Mouse (Mus musculus) cerebellum, postnatal 4 days (tissue): ENCODE data around the gene Plpp1.
A peak's percentile ranks its signal among the peaks of the same experiment; 100 is the strongest.

Experiments
- DNase-seq, 2 experiments: peaks; one replicate each; pipeline ENCODE4 v3.0.0; 2022; ENCODE audit warnings: low spot score in 2 of 2, mixed read lengths in 1 of 2

The Plpp1 gene

DNA sequence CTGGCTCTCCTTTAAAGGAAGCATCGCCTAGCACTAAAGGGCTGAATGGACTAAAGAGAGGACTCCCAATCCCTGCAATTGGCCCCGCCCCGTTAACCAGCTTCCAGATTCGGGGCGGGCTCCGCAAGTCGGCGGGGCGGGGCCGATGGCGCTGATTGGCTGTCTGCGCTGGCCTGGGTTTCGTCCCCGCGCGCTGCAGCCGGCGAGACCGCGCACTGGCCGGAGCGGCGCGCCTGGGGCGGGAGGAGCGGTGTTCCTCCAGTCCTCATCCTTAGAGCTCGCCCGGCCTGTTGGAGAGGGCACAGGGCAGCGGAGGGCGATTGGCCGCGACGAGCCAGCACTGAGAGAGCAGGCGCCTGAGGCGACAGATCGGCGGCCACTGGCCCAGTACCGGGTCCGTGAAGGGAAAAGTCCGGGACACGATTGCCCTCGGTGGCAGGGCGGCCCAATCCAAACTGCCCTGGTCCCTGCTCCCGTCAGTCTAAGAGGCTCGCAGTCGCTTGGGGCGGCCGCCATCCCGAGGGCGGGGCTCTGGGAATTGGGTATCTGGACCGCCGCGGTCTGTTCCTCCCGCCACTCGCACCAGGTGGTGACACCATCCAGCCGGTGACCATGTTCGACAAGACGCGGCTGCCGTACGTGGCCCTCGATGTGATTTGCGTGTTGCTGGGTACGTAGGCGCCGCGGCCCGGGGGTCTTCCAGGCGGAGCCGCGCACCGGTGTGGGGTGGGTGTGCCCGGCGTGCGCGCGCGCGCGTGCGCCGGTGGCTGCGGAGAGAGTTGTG, at the start of gene Plpp1:
Gene Plpp1, plus strand, starts transcription at position 196 of the 784 bp plus-strand sequence.
- peak; percentile 93 to 96 for DNase-seq

GRCm38 (mm10) chr13:112751454-112752308, 48.9 kb upstream of the Plpp1 start:
- DNase-seq: peak; percentile 41 to 52

DNA sequence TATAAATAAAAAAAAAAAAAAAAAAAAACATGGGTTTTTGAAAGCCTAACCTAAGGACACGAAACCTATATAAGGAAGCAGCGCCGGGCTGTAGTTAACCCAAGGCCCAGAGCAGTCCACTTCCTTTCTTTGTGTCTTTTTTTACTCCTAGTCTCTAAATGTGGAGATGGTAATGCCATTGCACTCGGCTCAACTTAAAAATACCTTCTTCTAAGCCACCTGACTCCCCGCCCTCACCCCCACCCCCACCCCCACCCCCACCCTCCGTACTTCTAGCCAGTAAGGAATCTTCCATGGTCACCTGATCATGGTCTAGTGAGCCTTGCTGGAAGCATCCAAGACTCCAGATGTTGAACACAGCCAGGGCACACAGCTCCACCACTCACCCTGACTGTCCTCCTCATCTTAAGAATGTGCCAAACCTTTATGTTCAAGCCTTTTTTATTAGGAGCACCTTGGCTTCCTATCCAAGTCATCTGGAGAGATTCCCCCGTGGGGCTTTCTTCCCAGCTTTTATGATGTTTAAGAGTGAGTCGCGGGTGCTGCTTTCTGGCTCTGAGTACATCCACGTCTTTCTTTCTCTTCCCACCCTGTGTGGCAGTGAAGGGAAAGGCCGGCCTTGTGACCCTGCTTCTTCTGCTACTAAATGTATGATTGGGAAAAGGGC, 48.1 kb upstream of the Plpp1 start:
- DNase-seq: no peak

- DNase-seq: no peak
Observed at GRCm38 (mm10) chr13:112753522-112753921, 47.1 kb upstream of the Plpp1 start.

DNA sequence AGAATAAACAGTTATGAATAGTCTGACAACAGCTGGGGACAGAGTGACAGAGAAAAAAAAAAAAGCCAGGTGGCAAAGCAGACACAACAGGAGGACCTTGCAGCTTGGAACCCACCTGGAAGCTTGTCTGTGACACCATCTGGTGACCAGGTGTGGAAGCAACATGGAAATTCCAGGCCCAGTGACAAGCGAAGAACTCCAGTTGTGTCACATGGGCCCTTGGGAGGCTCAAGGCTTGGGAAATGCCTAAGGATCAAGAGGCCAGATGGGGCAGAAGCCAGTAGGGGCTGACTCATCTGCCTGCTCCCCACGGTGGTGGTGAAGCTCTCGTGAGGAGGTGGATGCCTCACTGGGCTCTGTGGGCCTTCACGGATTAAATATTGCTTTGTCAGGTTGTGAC, 45.7 kb upstream of the Plpp1 start:
- DNase-seq: no peak

DNA sequence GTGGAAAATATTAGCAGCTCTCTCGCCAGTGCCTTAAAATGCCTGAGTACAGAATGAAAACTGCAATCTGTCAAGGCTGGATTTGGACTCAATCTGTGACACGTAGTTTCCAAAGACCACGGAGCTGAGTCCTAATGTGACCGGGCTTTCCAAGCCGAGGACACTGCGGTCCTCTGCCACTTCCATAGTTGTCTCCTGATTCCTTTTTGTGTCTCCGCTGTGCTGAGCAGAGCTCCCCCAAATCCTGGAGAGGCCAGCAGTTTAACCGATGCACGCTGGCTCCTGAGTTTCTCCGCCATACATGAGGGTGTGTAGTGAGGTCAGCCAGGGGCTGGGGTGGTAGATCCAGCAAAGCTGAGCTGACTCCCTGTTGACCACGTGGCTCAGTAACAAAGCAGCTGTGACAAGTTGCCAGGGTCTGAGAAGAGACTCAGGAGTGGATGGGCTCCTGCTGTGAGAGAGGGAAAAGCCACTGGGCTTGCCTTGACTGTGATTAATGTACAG, 45.0 kb upstream of the Plpp1 start:
- no peak for DNase-seq

DNA sequence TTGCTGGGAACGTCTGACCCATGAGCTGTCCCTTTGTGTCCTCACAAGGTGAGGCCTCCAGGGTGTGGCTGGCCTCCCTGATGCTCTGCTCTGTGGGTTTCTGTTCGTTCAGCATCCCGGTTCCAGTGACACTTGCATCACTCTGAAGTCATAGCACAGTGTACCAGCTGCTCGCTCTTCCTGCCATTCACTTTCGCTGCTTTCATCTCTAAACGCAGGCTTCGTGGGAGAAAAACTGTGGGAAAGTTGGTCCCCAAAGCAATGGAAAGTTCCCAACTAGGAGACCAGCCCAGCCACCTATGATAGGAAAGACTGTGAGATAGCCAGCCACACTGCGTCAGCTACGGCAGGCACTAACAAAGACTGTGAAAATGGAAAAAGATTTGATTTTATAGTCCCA, 43.2 kb upstream of the Plpp1 start:
- no peak for DNase-seq

DNA sequence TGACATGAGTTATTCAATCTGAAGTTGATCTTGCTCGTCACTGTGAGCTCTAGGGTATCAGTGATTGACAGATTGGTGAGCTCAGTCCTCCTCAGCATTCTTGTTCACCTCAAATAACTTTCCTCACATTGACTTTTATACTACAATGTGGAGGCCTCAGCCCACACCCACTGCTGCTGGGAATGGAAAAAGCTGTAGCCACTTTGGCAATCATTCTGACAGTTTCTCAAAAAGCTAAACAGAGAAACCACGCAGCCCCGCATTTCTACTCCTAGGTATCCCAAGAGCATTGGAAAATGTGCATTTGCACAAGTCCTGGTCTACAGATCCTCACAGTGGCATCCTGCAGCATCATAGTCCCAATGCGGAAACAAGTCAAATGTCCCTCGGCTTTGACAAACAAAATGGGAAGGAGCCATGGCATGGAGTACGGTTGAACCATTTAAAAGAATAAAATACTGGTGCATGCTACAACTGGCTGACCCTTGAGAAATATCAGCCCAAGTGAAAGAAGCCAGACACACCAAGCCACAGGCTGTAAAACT, 42.0 kb upstream of the Plpp1 start:
- no peak for DNase-seq

- DNase-seq: no peak
Observed at GRCm38 (mm10) chr13:112759364-112759763, 41.2 kb upstream of the Plpp1 start.

- no peak for DNase-seq
Observed at GRCm38 (mm10) chr13:112759777-112760537, 40.6 kb upstream of the Plpp1 start.

DNA sequence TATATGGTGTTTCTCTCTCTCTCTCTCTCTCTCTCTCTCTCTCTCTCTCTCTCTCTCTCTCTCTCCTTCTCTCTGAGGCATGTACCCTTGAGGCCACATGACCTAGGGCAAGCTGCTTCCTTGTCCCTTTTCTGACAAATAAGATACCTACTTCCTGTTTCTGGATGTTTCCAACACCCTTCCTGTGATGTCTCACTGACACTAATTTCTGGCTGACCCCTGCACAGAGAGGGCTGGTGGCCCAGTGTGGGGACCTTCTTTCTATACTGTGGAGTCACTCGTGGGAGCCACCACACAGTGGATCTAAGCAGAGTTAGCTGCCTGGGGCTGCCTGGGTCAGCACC, 40.1 kb upstream of the Plpp1 start:
- no peak for DNase-seq

GRCm38 (mm10) chr13:112761787-112762186, 38.8 kb upstream of the Plpp1 start:
- DNase-seq: no peak

GRCm38 (mm10) chr13:112762548-112762947, 38.0 kb upstream of the Plpp1 start:
- DNase-seq: no peak

GRCm38 (mm10) chr13:112763531-112764091, 37.0 kb upstream of the Plpp1 start:
- DNase-seq: no peak

- DNase-seq: no peak
Observed at GRCm38 (mm10) chr13:112764556-112764955, 36.0 kb upstream of the Plpp1 start.

- DNase-seq: no peak
Observed at GRCm38 (mm10) chr13:112765654-112766053, 34.9 kb upstream of the Plpp1 start.

DNA sequence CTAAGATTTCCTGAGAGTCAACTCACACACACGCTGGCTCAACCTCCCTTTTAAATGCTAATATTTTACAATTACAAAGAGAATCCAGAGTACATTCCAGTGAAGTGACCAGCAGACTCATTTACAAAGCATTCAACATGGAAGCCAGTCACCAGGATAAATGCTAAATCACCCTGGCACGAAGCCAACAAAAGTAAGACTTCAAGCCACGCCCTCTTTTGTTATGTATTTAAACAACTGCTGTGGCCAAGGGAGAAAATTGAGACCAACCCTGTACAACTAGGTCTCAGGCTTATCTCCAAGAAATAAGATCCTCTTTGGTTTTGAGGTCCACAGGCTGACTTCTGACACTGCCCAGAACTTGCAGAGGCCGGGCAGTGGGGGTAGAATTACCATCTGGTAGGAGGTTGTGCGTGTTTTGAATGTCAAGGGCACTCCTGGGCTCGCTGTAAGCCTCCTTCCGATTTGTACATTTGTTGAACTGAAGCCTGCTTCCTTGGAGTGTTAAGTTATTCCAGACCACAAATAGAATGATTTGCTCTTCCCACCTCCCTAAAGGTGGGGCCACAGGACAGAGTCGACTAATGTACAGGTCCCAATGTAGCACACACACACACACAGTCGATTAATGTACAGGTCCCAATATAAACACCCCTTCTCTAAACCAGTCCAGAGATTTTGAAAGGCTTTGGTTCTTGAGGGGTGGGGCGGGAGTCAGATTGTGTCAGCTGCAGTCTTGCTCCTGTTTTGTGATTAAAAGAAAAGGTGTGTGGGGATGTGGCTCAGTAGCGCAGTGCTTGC, 29.9 kb upstream of the Plpp1 start:
- no peak for DNase-seq

- no peak for DNase-seq
Observed at GRCm38 (mm10) chr13:112771447-112772208, 29.0 kb upstream of the Plpp1 start.

GRCm38 (mm10) chr13:112772252-112772651, 28.3 kb upstream of the Plpp1 start:
- no peak for DNase-seq
